Mouse (Mus musculus) G1E (cell line): Measurements from ENCODE around the gene Ddx54.

Experiments used
- CTCF ChIP-seq: IDR thresholded peaks from 2 replicates; pipeline ENCODE4 v1.5.1; 2012; ENCODE audit warnings: low read depth, low read length, inconsistent platforms, mixed read lengths
- GATA1 ChIP-seq: IDR thresholded peaks from 2 replicates; pipeline ENCODE4 v1.6.1; 2012; ENCODE audit warnings: borderline replicate concordance, low read length, inconsistent platforms, mixed read lengths
- POLR2AphosphoS5 ChIP-seq: IDR thresholded peaks from 2 replicates; pipeline ENCODE4 v1.6.1; 2012; ENCODE audit warnings: low read depth, low read length, inconsistent platforms; ENCODE audit not compliant: insufficient replicate concordance
- TAL1 ChIP-seq: conservative IDR thresholded peaks from 2 replicates; pipeline ENCODE4 v1.6.1; 2012; ENCODE audit warnings: low read depth, low read length, inconsistent platforms, mixed read lengths

DNA sequence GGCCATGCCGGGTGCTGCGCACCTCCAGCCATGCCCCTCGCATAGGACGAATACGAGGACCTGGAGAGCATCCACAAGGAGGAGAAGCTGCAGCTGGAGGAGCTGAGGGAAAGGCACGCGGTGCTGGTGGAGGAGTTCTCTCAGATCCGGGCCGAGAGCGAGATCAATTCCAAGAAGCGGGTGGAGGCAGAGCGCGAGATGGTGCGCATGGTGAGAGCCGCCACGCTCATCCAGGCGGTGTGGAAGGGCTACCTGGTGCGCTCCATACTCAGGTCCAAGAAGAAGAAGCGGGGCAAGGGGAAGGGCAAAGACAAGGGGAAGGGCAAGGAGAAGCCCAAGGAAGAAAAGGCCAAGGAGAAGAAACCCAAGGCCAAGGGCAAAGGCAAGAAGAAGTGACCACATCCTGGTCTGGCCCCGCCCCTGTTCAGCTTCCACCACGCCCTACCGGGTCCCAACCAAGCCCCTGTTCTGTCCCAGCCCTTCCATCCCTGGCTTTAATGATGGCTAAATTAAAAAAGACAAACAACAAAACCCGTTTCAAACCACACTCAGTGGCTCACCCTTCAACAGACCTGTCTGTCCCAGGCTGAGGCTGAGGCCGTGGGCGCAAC is 5.8 kb upstream of the Ddx54 start:
- no peak for TF ChIP-seq CTCF
- TF ChIP-seq GATA1 = no peak
- no peak for TF ChIP-seq TAL1
- TF ChIP-seq POLR2AphosphoS5 = no peak
